Mouse (Mus musculus): ENCODE results near the gene Cacna1b. TPM values are rescaled to one million over a fixed set of nuclear protein-coding genes. Genes with fewer than 3 reads are reported as not detected.

The Cacna1b gene
- polyA plus RNA-seq, 1 experiment from 2014 or later, result 0.06 TPM

DNA sequence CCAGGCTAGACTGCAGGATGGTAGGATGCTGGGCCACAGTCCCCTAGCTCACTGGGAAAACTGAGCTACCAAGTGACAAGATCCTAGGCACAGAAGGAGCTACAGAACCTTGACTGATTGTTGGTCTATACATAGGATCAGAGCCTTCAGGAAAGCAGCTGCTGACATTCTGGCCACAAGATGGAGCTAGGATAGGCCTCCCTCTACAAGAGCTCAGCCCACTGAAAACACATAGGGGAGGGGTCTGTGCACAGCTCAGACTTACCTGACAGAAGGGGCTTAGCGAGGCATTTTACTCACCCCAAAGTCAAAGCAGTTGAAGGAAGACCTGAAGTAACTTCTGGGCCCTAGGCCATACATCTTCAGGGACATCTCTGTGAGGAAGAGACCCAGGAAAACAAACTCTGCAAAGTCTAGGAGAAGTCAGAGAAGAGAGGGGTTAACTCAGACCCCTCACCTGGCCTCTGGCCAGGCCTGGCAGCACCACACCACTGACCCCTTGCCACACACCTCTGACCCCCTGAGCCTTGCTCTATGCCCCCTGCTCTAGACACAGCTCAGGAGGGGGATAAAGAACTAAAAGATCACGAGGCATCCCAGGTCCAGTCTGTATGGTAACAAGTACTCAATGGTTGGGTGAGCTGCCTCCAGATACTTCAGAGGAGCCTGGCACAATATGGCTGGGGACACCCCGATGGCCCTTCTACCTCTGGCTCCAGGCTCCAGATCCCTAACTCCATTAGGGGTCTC is 60.6 kb downstream of the Cacna1b start:
- H3K27me3 ChIP-seq (ENCODE audit: control insufficient read depth, insufficient read depth, low read depth, low read length), result no peaks in the 10 kb centered on the region
- 45% methylated on average over 3 of the region's 3 CpGs for WGBS (ENCODE audit: insufficient replicate concordance)
- H3K27ac ChIP-seq (ENCODE audit: low read length), result no peak overlapping the region
- no peaks in the 10 kb centered on the region for H3K9me3 ChIP-seq (replicated peaks; ENCODE audit: control insufficient read depth, low read length)
- H3K4me3 ChIP-seq (ENCODE audit: low read depth, low read length), result no peak overlapping the region
- H3K9ac ChIP-seq (ENCODE audit: low read depth, low read length), result no peak overlapping the region
- H3K4me1 ChIP-seq (ENCODE audit: control insufficient read depth, low read depth, low read length), result no peaks in the 10 kb centered on the region
- no peak overlapping the region for H3K4me2 ChIP-seq (ENCODE audit: low read depth, low read length)
- no peak for ATAC-seq (ENCODE audit: low read depth)
- no peaks in the 10 kb centered on the region for H3K36me3 ChIP-seq (ENCODE audit: control insufficient read depth, insufficient read depth)

DNA sequence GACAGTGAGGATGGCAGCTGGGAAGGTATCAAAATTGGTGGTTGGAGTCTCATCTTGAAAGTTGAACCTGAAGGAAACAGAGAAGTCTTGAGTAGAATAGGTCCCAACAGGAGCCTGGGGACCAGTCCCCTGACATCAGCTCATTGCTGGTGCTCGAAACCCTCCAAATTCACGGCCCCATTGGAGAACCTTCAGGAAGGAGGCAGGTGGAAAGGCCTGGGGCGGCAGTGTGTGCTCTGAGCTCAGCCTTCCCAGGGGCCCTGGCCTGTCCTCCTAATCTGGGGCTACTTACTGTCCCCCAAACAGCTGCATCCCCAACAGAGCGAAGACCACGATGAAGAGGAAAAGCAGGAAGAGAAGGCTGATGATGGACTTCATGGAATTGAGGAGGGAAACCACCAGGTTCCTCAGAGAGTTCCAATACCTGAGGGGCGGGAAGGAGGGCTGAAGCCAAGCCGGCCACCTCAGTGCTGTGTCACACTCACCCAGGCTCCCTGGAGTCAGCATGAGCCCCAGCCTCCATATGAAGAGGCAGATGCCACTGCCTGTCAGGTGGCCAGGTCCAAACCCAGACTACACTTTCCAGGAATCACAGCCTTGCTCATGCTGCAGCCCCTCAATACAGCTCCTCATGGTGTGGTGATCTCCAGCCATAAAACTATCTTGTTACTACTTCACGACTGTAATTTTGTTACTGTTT is 65.5 kb downstream of the Cacna1b start:
- no peak overlapping the region for H3K27ac ChIP-seq (ENCODE audit: low read length)
- ATAC-seq (ENCODE audit: low read depth), result no peak
- no peaks in the 10 kb centered on the region for H3K4me1 ChIP-seq (ENCODE audit: control insufficient read depth, low read depth, low read length)
- no peak overlapping the region for H3K9ac ChIP-seq (ENCODE audit: low read depth, low read length)
- no peak overlapping the region for H3K4me2 ChIP-seq (ENCODE audit: low read depth, low read length)
- no peaks in the 10 kb centered on the region for H3K36me3 ChIP-seq (ENCODE audit: control insufficient read depth, insufficient read depth)
- H3K9me3 ChIP-seq (replicated peaks; ENCODE audit: control insufficient read depth, low read length), result no peaks in the 10 kb centered on the region
- H3K4me3 ChIP-seq (ENCODE audit: low read depth, low read length), result no peak overlapping the region
- 73% methylated on average over 8 of the region's 8 CpGs for WGBS (ENCODE audit: insufficient replicate concordance)
- H3K27me3 ChIP-seq (ENCODE audit: control insufficient read depth, insufficient read depth, low read depth, low read length), result no peaks in the 10 kb centered on the region

DNA sequence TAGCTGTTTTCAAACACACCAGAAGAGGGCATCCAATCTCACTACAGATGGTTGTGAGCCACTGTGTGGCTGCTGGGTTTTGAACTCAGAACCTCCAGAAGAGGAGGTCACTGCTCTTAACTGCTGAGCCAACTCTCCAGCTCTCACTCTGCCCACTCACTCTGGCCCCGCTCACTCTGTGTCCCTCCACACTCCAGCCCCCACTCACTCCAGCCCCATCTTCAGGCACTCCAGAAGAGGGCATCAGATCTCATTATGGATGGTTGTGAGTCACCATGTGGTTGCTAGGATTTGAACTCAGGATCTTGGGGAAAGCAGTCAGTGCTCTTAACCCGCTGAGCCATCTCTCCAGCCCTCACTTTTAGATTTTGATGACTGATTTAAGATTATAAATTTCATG is 70.6 kb downstream of the Cacna1b start:
- WGBS (ENCODE audit: insufficient replicate concordance), result 73% methylated on average over 2 of the region's 2 CpGs
- H3K36me3 ChIP-seq (ENCODE audit: control insufficient read depth, insufficient read depth), result no peaks in the 10 kb centered on the region
- H3K27me3 ChIP-seq (ENCODE audit: control insufficient read depth, insufficient read depth, low read depth, low read length), result no peaks in the 10 kb centered on the region
- H3K9ac ChIP-seq (ENCODE audit: low read depth, low read length), result no peak overlapping the region
- H3K4me2 ChIP-seq (ENCODE audit: low read depth, low read length), result no peak overlapping the region
- H3K27ac ChIP-seq (ENCODE audit: low read length), result no peak overlapping the region
- no peaks in the 10 kb centered on the region for H3K9me3 ChIP-seq (replicated peaks; ENCODE audit: control insufficient read depth, low read length)
- no peak for ATAC-seq (ENCODE audit: low read depth)
- no peak overlapping the region for H3K4me3 ChIP-seq (ENCODE audit: low read depth, low read length)
- H3K4me1 ChIP-seq (ENCODE audit: control insufficient read depth, low read depth, low read length), result no peaks in the 10 kb centered on the region

DNA sequence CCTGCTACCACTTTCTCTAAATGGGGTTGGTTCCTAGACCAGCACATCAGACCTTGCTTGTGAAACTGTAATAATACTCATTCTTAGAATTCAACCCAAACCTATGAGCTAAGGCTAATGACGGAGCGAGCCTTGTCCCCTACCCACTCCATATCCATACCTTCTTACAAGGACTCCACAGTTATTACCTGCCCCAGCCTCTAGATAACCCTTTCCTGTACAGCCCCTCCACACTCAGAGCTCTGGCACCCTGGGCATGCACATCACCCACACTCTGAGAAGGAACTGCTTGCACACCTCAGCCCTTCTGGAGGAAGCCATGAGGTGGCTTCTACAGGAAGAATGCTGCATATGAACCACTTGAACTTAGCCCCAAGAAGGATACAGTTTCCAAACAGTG is 72.6 kb downstream of the Cacna1b start:
- H3K27ac ChIP-seq (ENCODE audit: low read length), result no peak overlapping the region
- no peaks in the 10 kb centered on the region for H3K9me3 ChIP-seq (replicated peaks; ENCODE audit: control insufficient read depth, low read length)
- no peak overlapping the region for H3K4me2 ChIP-seq (ENCODE audit: low read depth, low read length)
- H3K9ac ChIP-seq (ENCODE audit: low read depth, low read length), result no peak overlapping the region
- 75% methylated on average over 2 of the region's 2 CpGs for WGBS (ENCODE audit: insufficient replicate concordance)
- ATAC-seq (ENCODE audit: low read depth), result no peak
- H3K27me3 ChIP-seq (ENCODE audit: control insufficient read depth, insufficient read depth, low read depth, low read length), result no peaks in the 10 kb centered on the region
- no peaks in the 10 kb centered on the region for H3K4me1 ChIP-seq (ENCODE audit: control insufficient read depth, low read depth, low read length)
- H3K4me3 ChIP-seq (ENCODE audit: low read depth, low read length), result no peak overlapping the region
- no peaks in the 10 kb centered on the region for H3K36me3 ChIP-seq (ENCODE audit: control insufficient read depth, insufficient read depth)

DNA sequence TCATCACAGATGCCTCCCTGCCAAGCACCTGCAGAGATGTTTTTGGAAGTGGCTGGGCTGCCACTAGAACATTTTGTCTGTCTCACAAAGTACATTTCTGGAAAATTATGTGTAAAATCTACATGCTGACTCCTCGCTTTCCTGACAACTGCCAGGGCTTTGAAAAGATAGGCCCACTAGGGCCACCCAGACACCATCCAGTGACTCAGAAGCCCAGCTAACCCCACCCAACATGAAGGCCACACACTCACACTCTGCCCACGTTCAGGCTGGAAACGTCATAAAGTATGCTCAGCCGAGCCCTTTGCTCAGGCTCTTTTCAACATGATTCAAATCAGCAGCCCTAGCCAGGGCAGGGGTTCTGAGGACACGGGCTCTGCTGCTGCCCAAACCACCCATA is 77.6 kb downstream of the Cacna1b start:
- Histone ChIP-seq H3K9ac (ENCODE audit: low read depth, low read length) (no peak overlapping the region), H3K9me3 (replicated peaks; ENCODE audit: control insufficient read depth, low read length) (no peaks in the 10 kb centered on the region), H3K27me3 (ENCODE audit: control insufficient read depth, insufficient read depth, low read depth, low read length) (no peaks in the 10 kb centered on the region), H3K4me2 (ENCODE audit: low read depth, low read length) (no peak overlapping the region), H3K27ac (ENCODE audit: low read length) (no peak overlapping the region), H3K4me1 (ENCODE audit: control insufficient read depth, low read depth, low read length) (no peaks in the 10 kb centered on the region), H3K36me3 (ENCODE audit: control insufficient read depth, insufficient read depth) (no peaks in the 10 kb centered on the region), H3K4me3 (ENCODE audit: low read depth, low read length) (no peak overlapping the region)
- WGBS (ENCODE audit: insufficient replicate concordance), result 51% methylated on average over 5 of the region's 5 CpGs
- ATAC-seq (ENCODE audit: low read depth), result no peak

DNA sequence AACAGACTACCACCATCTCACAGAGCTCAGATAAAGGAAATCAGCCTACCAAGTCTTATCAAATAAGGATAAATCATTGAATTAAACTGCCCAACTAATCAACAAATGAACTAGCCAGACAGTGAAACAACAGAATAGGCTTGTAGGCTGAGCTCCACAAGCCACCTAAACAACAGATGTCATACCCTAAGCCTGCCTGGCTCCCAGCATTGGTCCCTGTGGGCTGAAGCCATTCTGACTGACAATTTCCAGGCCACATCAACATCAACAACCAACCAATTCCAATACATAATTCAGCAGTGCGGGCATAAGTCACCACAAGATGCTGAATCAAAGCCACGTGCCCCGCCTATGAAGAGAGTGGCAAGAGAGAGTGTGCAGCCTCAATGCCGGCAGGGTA is 78.2 kb downstream of the Cacna1b start:
- no peak overlapping the region for H3K27ac ChIP-seq (ENCODE audit: low read length)
- H3K36me3 ChIP-seq (ENCODE audit: control insufficient read depth, insufficient read depth), result no peaks in the 10 kb centered on the region
- no peak overlapping the region for H3K9ac ChIP-seq (ENCODE audit: low read depth, low read length)
- no peak for ATAC-seq (ENCODE audit: low read depth)
- no peaks in the 10 kb centered on the region for H3K4me1 ChIP-seq (ENCODE audit: control insufficient read depth, low read depth, low read length)
- H3K4me2 ChIP-seq (ENCODE audit: low read depth, low read length), result no peak overlapping the region
- no peak overlapping the region for H3K4me3 ChIP-seq (ENCODE audit: low read depth, low read length)
- no peaks in the 10 kb centered on the region for H3K27me3 ChIP-seq (ENCODE audit: control insufficient read depth, insufficient read depth, low read depth, low read length)
- whole genome bisulfite sequencing (ENCODE audit: insufficient replicate concordance), result 71% methylated on average over 4 of the region's 4 CpGs
- no peaks in the 10 kb centered on the region for H3K9me3 ChIP-seq (replicated peaks; ENCODE audit: control insufficient read depth, low read length)

DNA sequence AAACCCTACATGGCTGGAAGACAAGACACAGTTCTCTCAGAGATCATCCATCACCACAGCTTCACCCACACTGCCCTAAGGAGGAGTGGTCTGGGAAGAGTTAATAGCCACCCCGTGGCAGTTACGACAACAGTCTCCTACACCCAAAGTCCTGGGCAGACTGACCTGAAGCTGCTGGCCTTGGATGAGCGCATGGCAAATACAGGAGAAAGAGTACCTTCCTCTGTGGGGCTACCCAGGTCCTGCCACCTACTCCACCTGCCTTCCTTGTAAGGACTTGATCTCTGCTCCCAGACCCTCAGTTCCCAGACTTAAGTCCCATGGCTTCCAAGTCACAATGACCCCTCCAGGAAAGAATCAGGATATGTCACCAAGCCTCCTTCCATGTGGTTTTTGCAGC is 79.7 kb downstream of the Cacna1b start:
- H3K4me3 ChIP-seq (ENCODE audit: low read depth, low read length), result no peak overlapping the region

DNA sequence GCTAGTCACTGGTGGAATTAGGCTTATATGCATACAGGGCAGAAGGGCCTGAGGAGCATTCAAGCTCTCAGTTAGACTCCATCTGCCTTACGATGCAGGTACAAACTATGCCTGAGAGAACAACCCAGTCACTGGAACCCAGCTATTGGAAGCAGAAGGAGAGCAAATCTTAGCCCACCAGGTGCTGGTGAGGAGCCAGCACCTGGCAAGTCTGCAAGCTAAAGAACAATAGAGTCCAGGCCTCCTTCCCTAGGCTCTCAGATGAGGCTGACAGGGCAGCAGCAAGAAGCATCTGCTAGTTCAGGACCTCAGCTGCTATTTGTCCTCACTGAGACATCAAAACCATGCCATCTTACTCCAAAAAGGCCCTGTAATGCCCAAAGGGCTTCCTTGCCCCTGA is 82.2 kb downstream of the Cacna1b start:
- H3K36me3 ChIP-seq (ENCODE audit: control insufficient read depth, insufficient read depth), result no peaks in the 10 kb centered on the region
- no peak overlapping the region for H3K4me3 ChIP-seq (ENCODE audit: low read depth, low read length)
- H3K27ac ChIP-seq (ENCODE audit: low read length), result no peak overlapping the region
- H3K4me2 ChIP-seq (ENCODE audit: low read depth, low read length), result no peak overlapping the region
- no peaks in the 10 kb centered on the region for H3K4me1 ChIP-seq (ENCODE audit: control insufficient read depth, low read depth, low read length)
- no peak for ATAC-seq (ENCODE audit: low read depth)
- WGBS (ENCODE audit: insufficient replicate concordance), result 63% methylated on average over 1 of the region's 1 CpGs
- no peak overlapping the region for H3K9ac ChIP-seq (ENCODE audit: low read depth, low read length)
- H3K9me3 ChIP-seq (replicated peaks; ENCODE audit: control insufficient read depth, low read length), result no peaks in the 10 kb centered on the region
- no peaks in the 10 kb centered on the region; the same call in 1 of the 2 replicates for H3K27me3 ChIP-seq (ENCODE audit: control insufficient read depth, insufficient read depth, low read depth, low read length)

More for the DNA sequence above, 79.7 kb downstream of the Cacna1b start:
- Histone ChIP-seq H3K4me1 (ENCODE audit: control insufficient read depth, low read depth, low read length) (no peaks in the 10 kb centered on the region), H3K36me3 (ENCODE audit: control insufficient read depth, insufficient read depth) (no peaks in the 10 kb centered on the region), H3K4me2 (ENCODE audit: low read depth, low read length) (no peak overlapping the region), H3K27ac (ENCODE audit: low read length) (no peak overlapping the region), H3K9me3 (replicated peaks; ENCODE audit: control insufficient read depth, low read length) (no peaks in the 10 kb centered on the region), H3K9ac (ENCODE audit: low read depth, low read length) (no peak overlapping the region), H3K27me3 (ENCODE audit: control insufficient read depth, insufficient read depth, low read depth, low read length) (no peaks in the 10 kb centered on the region; the same call in 1 of the 2 replicates)
- no peak for ATAC-seq (ENCODE audit: low read depth)
- 64% methylated on average over 3 of the region's 3 CpGs for WGBS (ENCODE audit: insufficient replicate concordance)

DNA sequence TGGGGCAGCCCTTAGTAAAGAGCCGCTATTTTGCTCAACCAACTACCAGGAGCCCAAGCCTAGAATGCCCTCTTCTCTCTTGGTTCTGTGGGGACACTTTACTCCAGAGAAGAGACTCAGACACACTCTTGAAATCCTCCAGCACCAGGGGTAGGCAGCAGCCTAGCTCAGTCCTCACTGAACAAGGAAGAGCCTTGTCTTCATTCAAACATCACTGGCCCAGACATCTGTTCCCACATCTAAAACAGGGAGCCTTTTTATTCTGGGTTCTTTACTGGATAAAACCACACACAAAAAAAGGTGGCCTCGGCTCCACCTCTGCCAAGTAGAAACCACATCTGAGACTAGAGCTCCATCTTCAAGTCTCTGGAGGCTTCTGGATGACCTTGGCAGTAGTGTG is 82.8 kb downstream of the Cacna1b start:
- Histone ChIP-seq H3K9ac (ENCODE audit: low read depth, low read length) (no peak overlapping the region), H3K4me1 (ENCODE audit: control insufficient read depth, low read depth, low read length) (no peaks in the 10 kb centered on the region), H3K9me3 (replicated peaks; ENCODE audit: control insufficient read depth, low read length) (no peaks in the 10 kb centered on the region), H3K36me3 (ENCODE audit: control insufficient read depth, insufficient read depth) (no peaks in the 10 kb centered on the region), H3K27ac (ENCODE audit: low read length) (no peak overlapping the region), H3K4me2 (ENCODE audit: low read depth, low read length) (no peak overlapping the region), H3K4me3 (ENCODE audit: low read depth, low read length) (no peak overlapping the region), H3K27me3 (ENCODE audit: control insufficient read depth, insufficient read depth, low read depth, low read length) (no peaks in the 10 kb centered on the region; the same call in 1 of the 2 replicates)
- WGBS (ENCODE audit: insufficient replicate concordance), result 55% methylated on average over 2 of the region's 2 CpGs
- no peak for ATAC-seq (ENCODE audit: low read depth)
